Mouse (Mus musculus) hindbrain, postnatal 0 days (tissue): ENCODE measurements at regions not wholly inside any gene's neighbourhood (a gene's known extent, or its start where the extent isn't known, plus 50 kb on each side); places are given as distances from the start of the nearest gene placed in this dataset.

Source experiments
- ATAC-seq: fragments of 200-750 bp; cut with Nextera tagmentation; 2 replicates; pipeline ENCODE4 v1.8.0; 2017; ENCODE audit warnings: mild to moderate bottlenecking, moderate TSS enrichment, moderate library complexity
- DNase-seq: peaks from one replicate; pipeline ENCODE4 v3.0.0-alpha.2; 2015; ENCODE audit warnings: low spot score
- H3K27ac ChIP-seq: fragments of 300-500 bp; sonication (generic); 2 replicates; pipeline ENCODE4 v1.5.1; 2014; ENCODE audit warnings: mild to moderate bottlenecking
- H3K27me3 ChIP-seq: fragments of 300-500 bp; sonication (generic); 2 replicates; pipeline ENCODE4 v1.6.1; 2014; ENCODE audit warnings: low read length, mixed read lengths; ENCODE audit not compliant: insufficient read depth
- H3K36me3 ChIP-seq: fragments of 300-500 bp; sonication (generic); 2 replicates; pipeline ENCODE4 v1.6.1; 2014; ENCODE audit warnings: low read length, mixed read lengths; ENCODE audit not compliant: insufficient read depth
- H3K4me1 ChIP-seq: fragments of 300-500 bp; sonication (generic); 2 replicates; pipeline ENCODE4 v1.6.1; 2014; ENCODE audit warnings: antibody characterized with exemption, low read length, mixed read lengths; ENCODE audit not compliant: insufficient read depth
- H3K4me2 ChIP-seq: fragments of 300-500 bp; sonication (generic); 2 replicates; pipeline ENCODE4 v1.6.1; 2014; ENCODE audit warnings: low read depth, mild to moderate bottlenecking, low read length, moderate library complexity, mixed read lengths
- H3K4me3 ChIP-seq: fragments of 300-500 bp; sonication (generic); 2 replicates; pipeline ENCODE4 v1.5.1; 2014; ENCODE audit warnings: low read length
- H3K9ac ChIP-seq: fragments of 300-500 bp; sonication (generic); replicated peaks from 2 replicates; pipeline ENCODE4 v1.6.1; 2014; ENCODE audit warnings: mild to moderate bottlenecking, low read length, moderate library complexity, mixed read lengths
- H3K9me3 ChIP-seq: fragments of 300-500 bp; sonication (generic); 2 replicates; pipeline ENCODE4 v1.6.1; 2016; ENCODE audit warnings: low read length, mixed read lengths
- CTCF ChIP-seq: IDR thresholded peaks from 2 replicates; pipeline ENCODE4 v1.5.1; 2016; ENCODE audit warnings: antibody characterized with exemption, control low read depth, low read depth
- WGBS: fragments of 180-500 bp; shearing (Covaris S2); extraction: QIAGEN DNeasy Blood & Tissue Kit; methylation state at CpG from one replicate; pipeline ENCODE4 v1.1.7; 2014; 5-methylcytosine and 5-hydroxymethylcytosine counted together

GRCm38 (mm10) chr10:23010715-23011114 is 190.7 kb upstream of the Tcf21 start:
- TF ChIP-seq CTCF = no peak
- Histone ChIP-seq H3K27me3 (no peaks in the 10 kb centered on the region), H3K9me3 (no peaks in the 10 kb centered on the region), H3K36me3 (no peaks in the 10 kb centered on the region), H3K4me1 (no peaks in the 10 kb centered on the region), H3K4me3 (no peak overlapping the region), H3K27ac (no peak overlapping the region), H3K4me2 (no peak overlapping the region), H3K9ac (no peak overlapping the region)
- 74% methylated on average over 4 of the region's 4 CpGs for WGBS
- DNase-seq = no peak
- no peak for ATAC-seq

GRCm38 (mm10) chr10:23010201-23010600 is 190.2 kb upstream of the Tcf21 start:
- no peaks in the 10 kb centered on the region for H3K36me3 ChIP-seq
- no peak overlapping the region for H3K4me3 ChIP-seq
- no peaks in the 10 kb centered on the region for H3K9me3 ChIP-seq
- 42% methylated on average over 2 of the region's 2 CpGs for WGBS
- no peak for TF ChIP-seq CTCF
- no peaks in the 10 kb centered on the region for H3K4me1 ChIP-seq
- DNase-seq (no peak), ATAC-seq (no peak)
- H3K27ac ChIP-seq = no peak overlapping the region
- H3K9ac ChIP-seq = no peak overlapping the region
- no peak overlapping the region for H3K4me2 ChIP-seq
- no peaks in the 10 kb centered on the region for H3K27me3 ChIP-seq

GRCm38 (mm10) chr10:23004768-23005167 is 184.8 kb upstream of the Tcf21 start:
- 84% methylated on average over 1 of the region's 1 CpGs for WGBS
- Histone ChIP-seq H3K27ac (no peak overlapping the region), H3K9ac (no peak overlapping the region), H3K27me3 (no peaks in the 10 kb centered on the region), H3K4me3 (no peak overlapping the region), H3K4me1 (no peaks in the 10 kb centered on the region), H3K4me2 (no peak overlapping the region), H3K36me3 (no peaks in the 10 kb centered on the region), H3K9me3 (no peaks in the 10 kb centered on the region)
- no peak for ATAC-seq
- TF ChIP-seq CTCF = no peak
- DNase-seq = peak; percentile 12

GRCm38 (mm10) chr10:23003686-23004085 is 183.7 kb upstream of the Tcf21 start:
- Histone ChIP-seq H3K36me3 (no peaks in the 10 kb centered on the region), H3K27ac (no peak overlapping the region), H3K9ac (no peak overlapping the region), H3K4me3 (no peak overlapping the region), H3K4me2 (no peak overlapping the region), H3K4me1 (no peaks in the 10 kb centered on the region), H3K27me3 (no peaks in the 10 kb centered on the region), H3K9me3 (no peaks in the 10 kb centered on the region)
- no peak for TF ChIP-seq CTCF
- ATAC-seq (no peak), DNase-seq (no peak)

GRCm38 (mm10) chr10:22998561-22998960 is 178.6 kb upstream of the Tcf21 start:
- TF ChIP-seq CTCF = no peak
- Histone ChIP-seq H3K9me3 (peaks cover 2% of the 10 kb centered on the region; the same call in 1 of the 2 replicates), H3K4me2 (no peak overlapping the region), H3K4me1 (no peaks in the 10 kb centered on the region), H3K9ac (no peak overlapping the region), H3K4me3 (no peak overlapping the region), H3K27me3 (no peaks in the 10 kb centered on the region), H3K27ac (no peak overlapping the region), H3K36me3 (no peaks in the 10 kb centered on the region)
- no peak for ATAC-seq
- 76% methylated on average over 2 of the region's 2 CpGs for WGBS
- no peak for DNase-seq

GRCm38 (mm10) chr10:22997571-22997970 is 177.6 kb upstream of the Tcf21 start:
- 84% methylated on average over 5 of the region's 5 CpGs for WGBS
- Histone ChIP-seq H3K4me3 (no peak overlapping the region), H3K4me2 (no peak overlapping the region), H3K36me3 (no peaks in the 10 kb centered on the region), H3K27ac (no peak overlapping the region), H3K4me1 (no peaks in the 10 kb centered on the region), H3K27me3 (no peaks in the 10 kb centered on the region), H3K9ac (no peak overlapping the region), H3K9me3 (peaks cover 2% of the 10 kb centered on the region; the same call in 1 of the 2 replicates)
- ATAC-seq (no peak), DNase-seq (no peak)
- no peak for TF ChIP-seq CTCF

GRCm38 (mm10) chr10:22993158-22993557 is 173.2 kb upstream of the Tcf21 start:
- Histone ChIP-seq H3K9me3 (peaks cover 2% of the 10 kb centered on the region; the same call in 1 of the 2 replicates), H3K4me3 (no peak overlapping the region), H3K27ac (no peak overlapping the region), H3K36me3 (no peaks in the 10 kb centered on the region), H3K9ac (no peak overlapping the region), H3K4me2 (no peak overlapping the region), H3K27me3 (no peaks in the 10 kb centered on the region), H3K4me1 (no peaks in the 10 kb centered on the region)
- ATAC-seq (no peak), DNase-seq (no peak)
- no peak for TF ChIP-seq CTCF
- 82% methylated on average over 3 of the region's 3 CpGs for WGBS
